Mouse (Mus musculus) myocyte (in vitro differentiated cells): ENCODE measurements around the gene Dyrk3. TPM values are rescaled to one million over a fixed set of nuclear protein-coding genes. Genes with fewer than 3 reads are reported as not detected.

Source experiments
- H3K27me3 ChIP-seq: one replicate; pipeline ENCODE4 v1.6.1; 2011; ENCODE audit not compliant: control insufficient read depth, insufficient read depth, insufficient read length
- H3K36me3 ChIP-seq: one replicate; pipeline ENCODE4 v1.6.1; 2011; ENCODE audit not compliant: control insufficient read depth, insufficient read depth
- H3K4me2 ChIP-seq: one replicate; pipeline ENCODE4 v1.6.1; 2011; ENCODE audit warnings: low read depth, control low read depth
- H3K4me3 ChIP-seq: one replicate; pipeline ENCODE4 v1.5.1; 2011; ENCODE audit warnings: mild to moderate bottlenecking, control low read depth, moderate library complexity
- H3K79me2 ChIP-seq: one replicate; pipeline ENCODE4 v1.6.1; 2011; ENCODE audit not compliant: control insufficient read depth, insufficient read depth
- H3ac ChIP-seq: one replicate; pipeline ENCODE4 v1.6.1; 2011; ENCODE audit not compliant: control insufficient read depth, insufficient read length
- CEBPB ChIP-seq: IDR thresholded peaks from 2 replicates; pipeline ENCODE4 v1.6.1; 2011; ENCODE audit warnings: mild to moderate bottlenecking, moderate library complexity; ENCODE audit not compliant: poor library complexity, insufficient read depth, severe bottlenecking
- E2F4 ChIP-seq: IDR thresholded peaks from one replicate; pipeline ENCODE4 v1.6.1; 2011; ENCODE audit warnings: mild to moderate bottlenecking, control low read depth, moderate library complexity; ENCODE audit not compliant: insufficient read depth
- MAX ChIP-seq: IDR thresholded peaks from one replicate; pipeline ENCODE4 v1.6.1; 2011; ENCODE audit warnings: low read depth, mild to moderate bottlenecking, control low read depth
- MYOD1 ChIP-seq, 3 experiments: IDR thresholded peaks; one replicate each; pipeline ENCODE4 v1.6.1; 2011; ENCODE audit warnings: control low read depth in 2 of 3, low read depth in 2 of 3, mild to moderate bottlenecking in 2 of 3, moderate library complexity in 1 of 3; ENCODE audit not compliant: insufficient read length in 2 of 3, control insufficient read depth in 1 of 3
- MYOG ChIP-seq, 3 experiments: IDR thresholded peaks; one replicate each; pipeline ENCODE4 v1.6.1; 2011; ENCODE audit warnings: control low read depth in 2 of 3, low read depth in 2 of 3, mild to moderate bottlenecking in 2 of 3; ENCODE audit not compliant: insufficient read length in 2 of 3, control insufficient read depth in 1 of 3, insufficient read depth in 1 of 3
- POLR2A ChIP-seq: IDR thresholded peaks from one replicate; pipeline ENCODE4 v1.6.1; 2011; ENCODE audit warnings: low read depth, mild to moderate bottlenecking, control low read depth, moderate library complexity; ENCODE audit not compliant: insufficient read length
- POLR2AphosphoS2 ChIP-seq: IDR thresholded peaks from one replicate; pipeline ENCODE4 v1.6.1; 2011; ENCODE audit warnings: low read depth, control low read depth; ENCODE audit not compliant: insufficient read length
- REST ChIP-seq: IDR thresholded peaks from one replicate; pipeline ENCODE4 v1.6.1; 2011; ENCODE audit warnings: mild to moderate bottlenecking, control low read depth, moderate library complexity; ENCODE audit not compliant: insufficient read depth, insufficient read length
- SRF ChIP-seq: IDR thresholded peaks from one replicate; pipeline ENCODE4 v1.6.1; 2011; ENCODE audit warnings: low read depth; ENCODE audit not compliant: control insufficient read depth, insufficient read length
- TCF12 ChIP-seq: IDR thresholded peaks from one replicate; pipeline ENCODE4 v1.6.1; 2011; ENCODE audit warnings: mild to moderate bottlenecking, control low read depth; ENCODE audit not compliant: poor library complexity, insufficient read depth, severe bottlenecking
- TCF3 ChIP-seq: IDR thresholded peaks from one replicate; pipeline ENCODE4 v1.6.1; 2011; ENCODE audit warnings: low read depth, control low read depth; ENCODE audit not compliant: insufficient read length
- USF1 ChIP-seq: IDR thresholded peaks from one replicate; pipeline ENCODE4 v1.6.1; 2011; ENCODE audit warnings: low read depth, mild to moderate bottlenecking, control low read depth, moderate library complexity
- polyA plus RNA-seq: library from polyadenylated mRNA; unstranded; fragments of >200 nt; fragmentation: generic; extraction: Trizol; gene quantifications from one replicate; pipeline ENCODE4 v1.2.1, GENCODE M21; 2012; ENCODE audit warnings: missing spikeins

Dyrk3 gene
- polyA plus RNA-seq, 1 experiment = 2.7 TPM

GRCm38 (mm10) chr1:131142472-131142871, 4.3 kb upstream of the Dyrk3 start:
- no peak for TF ChIP-seq MYOG (IDR thresholded peaks at IDR 0.05; ENCODE audit: control insufficient read depth in 1 of 3, insufficient read depth in 1 of 3, insufficient read length in 2 of 3, low read depth in 2 of 3)
- TF ChIP-seq TCF12 = no peak
- no peak for TF ChIP-seq POLR2AphosphoS2
- TF ChIP-seq MAX = no peak
- no peak for TF ChIP-seq MYOD1 (IDR thresholded peaks at IDR 0.05; ENCODE audit: control insufficient read depth in 1 of 3, insufficient read length in 2 of 3, low read depth in 2 of 3)
- no peak for TF ChIP-seq CEBPB
- TF ChIP-seq USF1 = no peak
- TF ChIP-seq E2F4 = no peak
- no peak for TF ChIP-seq SRF
- no peak for TF ChIP-seq POLR2A
- no peak for TF ChIP-seq TCF3
- no peak for TF ChIP-seq REST
- H3K36me3 ChIP-seq = no peaks in the 10 kb centered on the region
- H3K4me2 ChIP-seq = no peak overlapping the region
- H3K27me3 ChIP-seq = no peaks in the 10 kb centered on the region
- no peak overlapping the region for H3K4me3 ChIP-seq
- no peaks in the 10 kb centered on the region for H3K79me2 ChIP-seq
- H3ac ChIP-seq = no peak overlapping the region

GRCm38 (mm10) chr1:131141449-131141848, 3.3 kb upstream of the Dyrk3 start:
- Histone ChIP-seq H3K4me3 (no peak overlapping the region), H3K79me2 (no peaks in the 10 kb centered on the region), H3K27me3 (no peaks in the 10 kb centered on the region), H3ac (no peak overlapping the region), H3K36me3 (no peaks in the 10 kb centered on the region), H3K4me2 (no peak overlapping the region)
- TF ChIP-seq TCF12 = no peak
- TF ChIP-seq POLR2AphosphoS2 = no peak
- no peak for TF ChIP-seq SRF
- no peak for TF ChIP-seq TCF3
- TF ChIP-seq POLR2A = no peak
- no peak for TF ChIP-seq CEBPB

DNA sequence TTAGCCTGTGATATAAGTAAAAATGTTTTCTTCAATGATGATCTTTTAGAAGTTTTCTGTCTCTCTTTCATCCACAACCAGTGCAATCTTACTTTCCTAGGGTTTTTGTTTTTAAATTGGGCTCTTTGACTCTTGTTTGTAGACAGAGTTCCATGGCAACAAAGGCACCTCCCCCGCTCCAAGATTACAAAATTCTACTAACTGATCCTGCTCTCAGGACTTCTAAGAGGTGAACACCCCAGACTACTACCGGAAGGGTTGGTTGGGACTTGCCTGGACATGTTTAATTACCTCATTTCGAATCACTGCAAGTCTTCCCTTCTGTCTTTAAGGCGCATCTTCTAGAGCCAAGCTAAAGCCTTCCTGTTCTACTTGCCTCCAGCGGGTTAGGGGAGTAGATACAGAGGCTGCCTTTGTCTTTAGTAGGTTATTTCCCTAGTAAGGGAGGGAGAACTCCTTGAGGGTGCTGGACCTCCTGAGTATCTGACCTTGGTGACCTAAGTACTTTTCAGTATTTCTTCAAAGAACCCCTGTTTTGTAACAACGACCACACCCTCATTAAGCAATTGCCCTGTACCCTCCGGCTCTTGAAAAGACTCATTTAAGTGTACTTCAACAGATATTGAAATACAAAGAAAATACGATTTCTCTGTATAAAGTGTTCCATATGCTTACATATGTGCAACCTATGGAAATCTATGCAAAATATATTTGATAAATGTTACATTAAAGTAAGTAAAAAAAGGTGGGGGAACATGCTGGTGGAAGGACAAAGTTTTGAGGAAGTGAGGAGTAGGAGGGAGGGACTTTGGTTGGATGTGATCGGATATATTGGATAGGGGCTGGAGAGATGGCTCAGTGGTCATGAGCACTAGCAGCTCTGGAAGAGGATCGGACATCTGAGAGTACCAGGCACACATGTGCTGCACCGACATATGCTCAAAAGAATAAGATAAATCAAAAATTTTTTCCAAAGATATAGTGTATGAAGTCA, 1.3 kb upstream of the Dyrk3 start:
- Histone ChIP-seq H3ac (no peak overlapping the region), H3K4me3 (peak overlapping the region; percentile 57), H3K4me2 (peak overlapping the region; percentile 90), H3K36me3 (no peaks in the 10 kb centered on the region), H3K79me2 (no peaks in the 10 kb centered on the region), H3K27me3 (no peaks in the 10 kb centered on the region)
- TF ChIP-seq MYOD1 (IDR thresholded peaks at IDR 0.05; ENCODE audit: control insufficient read depth in 1 of 3, insufficient read length in 2 of 3, low read depth in 2 of 3) = no peak
- TF ChIP-seq SRF = no peak
- TF ChIP-seq TCF3 = no peak
- no peak for TF ChIP-seq MAX
- TF ChIP-seq E2F4 = no peak

GRCm38 (mm10) chr1:131137717-131138118, 422 bp downstream of the Dyrk3 start:
- no peaks in the 10 kb centered on the region for H3K79me2 ChIP-seq
- no peaks in the 10 kb centered on the region for H3K27me3 ChIP-seq
- H3K4me3 ChIP-seq = peak overlapping the region; percentile 57
- H3ac ChIP-seq = peak overlapping the region; percentile 12
- H3K36me3 ChIP-seq = no peaks in the 10 kb centered on the region
- H3K4me2 ChIP-seq = peak overlapping the region; percentile 63
- TF ChIP-seq SRF (no peak), MAX (no peak), TCF3 (no peak), TCF12 (no peak), MYOG (IDR thresholded peaks at IDR 0.05; ENCODE audit: control insufficient read depth in 1 of 3, insufficient read depth in 1 of 3, insufficient read length in 2 of 3, low read depth in 2 of 3) (no peak), REST (no peak), E2F4 (no peak), USF1 (no peak), POLR2A (no peak), CEBPB (no peak), POLR2AphosphoS2 (no peak), MYOD1 (IDR thresholded peaks at IDR 0.05; ENCODE audit: control insufficient read depth in 1 of 3, insufficient read length in 2 of 3, low read depth in 2 of 3) (no peak)
